Mouse (Mus musculus) skeletal muscle tissue, postnatal 0 days (tissue): Measurements from ENCODE around the gene Clybl. TPM values are rescaled to one million over a fixed set of nuclear protein-coding genes. Genes with fewer than 3 reads are reported as not detected.

Experiments
- polyA plus RNA-seq: library from polyadenylated mRNA; unstranded; fragments of >200 nt; fragmentation: Nextera tagmentation; extraction: Ambion mirVana; gene quantifications from 2 replicates; pipeline ENCODE4 v1.2.1, GENCODE M21; 2015

Clybl gene
- polyA plus RNA-seq = 41.4 and 48.6 TPM in 2 replicates

DNA sequence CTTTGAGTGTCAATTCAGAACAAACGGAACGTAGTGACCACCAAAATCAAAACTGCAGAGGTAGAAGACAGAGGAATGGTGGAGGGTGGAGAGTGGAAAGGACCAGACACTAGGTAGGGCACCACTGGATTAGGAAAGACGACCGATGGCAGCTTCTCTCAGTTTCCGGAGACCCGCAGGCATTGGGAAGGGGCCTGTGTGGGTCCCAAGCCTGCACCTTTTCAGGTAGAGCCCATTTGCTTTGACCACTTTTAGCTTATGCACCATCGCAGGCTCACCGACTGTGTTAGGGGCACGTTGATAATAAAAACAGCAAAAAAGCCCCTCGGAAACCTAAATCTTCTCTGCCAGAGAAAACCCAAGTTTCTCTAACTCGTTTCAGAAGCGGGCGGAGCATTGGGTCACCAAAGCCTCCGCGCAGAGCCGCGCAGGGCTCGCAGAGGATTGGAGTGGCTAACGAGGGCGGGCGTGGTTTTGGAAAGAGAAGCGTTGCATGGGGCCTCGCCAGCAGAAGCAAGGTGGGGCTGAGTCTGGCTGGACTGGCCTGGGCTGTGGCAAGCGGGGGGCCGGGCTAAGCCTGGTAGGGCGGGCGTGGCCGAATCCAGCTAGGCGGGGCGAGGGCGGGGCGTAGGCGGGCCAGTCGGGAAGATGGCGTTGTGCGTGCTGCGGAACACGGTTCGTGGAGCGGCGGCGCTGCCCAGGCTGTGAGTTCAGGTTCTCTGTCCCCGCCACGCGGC is at the start of gene Clybl:
Clybl (plus strand) TSS at position 627 of the 737 bp plus-strand sequence.

DNA sequence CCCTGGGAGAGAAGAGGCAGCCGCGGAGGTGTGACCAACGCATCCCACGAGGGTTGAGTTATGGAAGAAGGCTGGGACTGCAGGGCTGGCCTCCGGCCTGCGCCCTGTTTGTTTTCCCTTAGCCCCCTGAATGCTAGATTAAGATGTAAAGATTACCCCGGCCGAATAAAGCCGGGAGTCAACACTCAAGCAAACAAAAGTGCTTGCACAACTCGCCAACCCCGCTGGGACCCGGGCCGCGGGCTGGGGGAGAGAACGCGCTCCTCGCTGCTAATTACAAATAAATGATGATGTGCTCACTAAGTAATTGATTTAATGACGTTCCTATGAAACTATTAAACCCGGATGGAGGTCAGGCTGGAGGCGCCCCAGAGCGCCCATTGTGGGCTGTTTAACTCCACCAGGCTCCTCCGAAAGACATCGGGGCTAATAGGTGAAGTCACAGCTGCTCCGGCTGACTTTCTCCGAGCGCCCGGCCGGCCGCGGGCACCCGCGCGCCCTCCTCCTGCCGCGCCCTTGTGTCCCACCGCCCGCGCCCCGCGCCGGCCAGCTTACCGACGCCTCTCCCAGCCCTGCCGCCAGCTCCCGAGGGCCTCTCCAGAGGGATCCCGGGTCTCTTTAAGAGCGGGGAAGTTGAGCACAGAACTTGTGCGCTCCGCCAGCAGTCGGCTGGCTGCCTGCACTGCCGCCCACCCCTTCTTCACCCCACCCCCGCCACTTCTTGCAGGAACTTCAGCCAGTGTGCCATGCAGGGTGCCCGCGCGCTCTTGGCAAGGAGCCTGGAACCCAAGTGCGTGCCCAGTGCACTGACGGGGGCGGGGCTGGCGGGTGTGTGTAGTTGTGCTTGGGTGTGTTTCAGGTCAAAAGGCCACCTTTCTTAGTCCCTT is 269.2 kb downstream of the Clybl start, which contains the start of gene Gm5089:
Gm5089 (minus strand) TSS at position 620 of the 887 bp plus-strand sequence.

Other genes with a start within 250 kb of the Clybl start
- gene Gpr183, start 216.5 kb upstream of the Clybl start, polyA plus RNA-seq = 1.6 and 2.9 TPM in 2 replicates
- gene Timm8a2, start 147.0 kb upstream of the Clybl start, polyA plus RNA-seq = not detected in 2 replicates
- gene Tm9sf2, start 74.7 kb upstream of the Clybl start, polyA plus RNA-seq = 82.4 and 89.1 TPM in 2 replicates